Mouse (Mus musculus): ENCODE results near the gene Gm20388. TPM values are rescaled to one million over a fixed set of nuclear protein-coding genes. Genes with fewer than 3 reads are reported as not detected.

The Gm20388 gene
- total RNA-seq, 2 experiments from 2014 or later = 1.3 to 8.5 TPM

DNA sequence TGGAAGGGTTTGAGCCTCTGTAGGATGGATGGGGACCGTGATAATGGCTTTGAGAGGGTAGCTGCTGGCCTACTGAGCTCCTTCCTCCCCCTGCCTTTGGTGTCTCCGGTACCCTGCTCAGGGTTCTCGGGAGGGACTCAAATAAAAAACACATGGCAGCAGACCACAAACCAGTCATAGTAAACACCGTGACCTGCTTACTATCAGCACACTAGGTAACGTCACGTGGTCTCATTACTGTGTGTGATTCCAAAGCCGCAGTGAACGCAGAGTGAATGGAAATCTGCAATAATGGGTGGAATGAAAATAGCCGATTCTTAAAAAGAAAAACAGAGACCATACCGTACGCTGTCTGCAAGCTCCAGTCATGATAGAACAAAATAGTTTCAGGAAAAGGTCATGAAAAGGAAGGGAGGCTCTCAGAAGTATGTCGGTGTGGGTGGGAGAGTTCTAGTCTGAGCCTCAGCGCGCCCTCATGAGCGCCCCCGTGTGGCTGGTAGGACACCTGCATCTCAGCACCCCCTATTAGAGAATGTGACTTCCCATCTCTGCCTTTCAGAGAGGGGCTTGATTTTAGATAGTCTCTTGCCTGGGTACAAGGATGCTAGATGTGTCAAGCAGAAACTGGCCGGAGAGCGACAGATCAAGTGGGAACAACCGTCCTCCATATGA lies 4436.3 kb downstream of the Gm20388 start:
- peak; percentile 65 to 75 for DNase-seq (ENCODE audit: low spot score in 2 of 2)

DNA sequence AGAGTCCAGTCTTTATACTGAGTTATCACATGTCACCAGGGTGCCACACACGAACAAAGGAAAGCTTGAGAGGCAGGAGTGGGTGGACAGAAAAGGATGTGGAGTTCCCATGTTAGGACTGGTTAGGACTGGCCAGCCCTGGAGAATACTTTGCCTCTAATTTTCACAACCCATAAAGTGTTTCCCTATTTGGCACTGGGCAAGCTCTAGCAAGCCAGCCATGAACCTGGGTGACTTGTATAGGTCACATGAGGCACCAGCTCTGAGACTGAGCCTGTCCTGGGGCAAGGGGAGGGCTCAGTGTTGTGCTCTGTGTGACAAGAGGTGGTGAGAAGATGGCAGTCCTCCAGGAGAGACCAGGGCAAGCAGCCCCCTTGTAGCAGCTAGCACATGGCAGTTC lies 4437.4 kb downstream of the Gm20388 start:
- no peak for DNase-seq (ENCODE audit: low spot score in 2 of 2)

DNA sequence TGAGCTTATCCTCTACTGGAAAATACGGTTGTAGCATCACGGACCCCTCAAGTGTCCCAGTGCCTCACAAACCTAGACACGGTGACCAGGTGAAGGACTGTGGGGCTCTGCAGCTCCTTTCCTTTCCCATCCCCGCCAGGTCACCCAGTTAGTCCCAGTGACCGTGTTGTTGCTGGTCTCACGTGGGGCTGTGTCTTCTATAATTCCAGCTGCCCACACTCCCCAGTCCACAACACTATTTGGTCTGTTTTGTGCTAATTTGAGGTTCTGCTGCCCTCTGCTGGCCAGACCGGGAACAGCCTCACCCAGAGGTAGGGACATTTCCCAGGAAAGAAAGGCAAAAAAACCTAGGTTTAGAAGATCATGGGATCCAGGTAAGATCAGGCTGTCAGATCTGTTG lies 4439.0 kb downstream of the Gm20388 start:
- DNase-seq (ENCODE audit: low spot score in 2 of 2) = peak; percentile 91

DNA sequence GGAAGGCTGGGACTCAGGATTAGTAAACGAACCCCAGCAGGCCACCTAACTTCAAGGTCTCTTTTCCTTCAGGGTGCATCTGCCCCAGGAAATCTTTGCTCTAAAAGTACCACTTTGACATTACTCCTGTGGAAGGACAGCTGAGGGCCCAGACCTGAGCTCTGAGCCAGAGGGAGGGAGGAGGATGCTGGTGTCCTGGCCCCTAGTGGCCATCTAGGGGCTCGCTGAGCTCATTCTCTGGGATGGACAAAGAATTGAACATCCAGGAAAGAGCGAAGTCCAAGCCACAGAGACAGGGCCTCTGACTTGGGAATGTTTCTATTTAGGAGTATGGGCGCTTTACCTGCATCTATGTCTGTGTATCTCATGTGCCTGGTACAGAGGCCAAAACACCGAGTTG lies 4441.0 kb downstream of the Gm20388 start:
- no peak for DNase-seq (ENCODE audit: low spot score in 2 of 2)

DNA sequence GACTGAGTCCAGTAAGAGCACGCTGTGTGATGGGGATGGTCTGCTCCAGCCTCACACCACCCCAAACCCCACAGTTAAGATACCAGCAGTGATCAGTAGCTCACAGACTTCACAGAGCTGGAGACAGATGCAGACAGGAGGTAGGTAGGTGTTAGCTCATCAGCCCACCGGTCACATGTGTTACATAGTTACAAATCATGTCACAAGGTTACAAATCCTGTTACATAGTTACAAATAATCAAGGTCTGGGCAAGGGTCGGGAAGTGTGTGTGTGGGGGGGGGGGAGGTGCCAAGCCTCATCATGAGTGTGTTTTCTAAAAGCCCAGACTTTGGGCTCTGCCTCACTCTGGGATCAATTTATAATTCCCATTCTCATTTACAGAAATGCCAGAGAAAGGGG lies 4450.3 kb downstream of the Gm20388 start:
- no peak for DNase-seq (ENCODE audit: low spot score in 2 of 2)

DNA sequence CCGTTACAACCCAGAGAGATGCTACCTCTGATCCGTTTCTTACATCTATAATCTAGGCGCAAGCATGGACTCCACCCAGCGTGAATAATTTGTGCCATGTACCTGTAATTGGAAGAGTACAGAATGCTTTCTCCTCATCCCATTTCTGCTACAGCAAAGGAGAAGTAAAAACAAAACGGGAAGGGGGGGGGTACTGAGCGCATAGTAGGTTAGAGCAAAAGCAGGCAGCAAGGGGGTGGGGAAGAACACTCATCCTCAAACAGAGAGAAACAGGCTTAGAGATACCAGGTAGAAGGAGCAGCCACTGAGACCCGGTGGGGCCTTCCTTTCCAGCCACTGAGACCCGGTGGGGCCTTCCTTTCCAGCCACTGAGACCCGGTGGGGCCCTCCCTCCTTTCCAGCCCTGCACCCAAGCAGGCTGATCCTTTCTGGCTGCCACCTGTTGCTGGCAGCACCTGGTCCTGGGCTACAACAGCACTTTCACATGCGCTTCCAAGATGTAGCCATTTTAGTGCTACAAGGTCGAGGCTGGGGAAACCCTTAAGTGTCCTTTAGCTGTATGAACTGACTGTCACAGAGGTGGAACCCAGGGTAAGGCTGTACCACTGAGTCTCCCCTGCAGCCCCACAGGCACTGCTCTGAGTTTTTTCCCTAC lies 4451.3 kb downstream of the Gm20388 start:
- no peak for DNase-seq (ENCODE audit: low spot score in 2 of 2)

DNA sequence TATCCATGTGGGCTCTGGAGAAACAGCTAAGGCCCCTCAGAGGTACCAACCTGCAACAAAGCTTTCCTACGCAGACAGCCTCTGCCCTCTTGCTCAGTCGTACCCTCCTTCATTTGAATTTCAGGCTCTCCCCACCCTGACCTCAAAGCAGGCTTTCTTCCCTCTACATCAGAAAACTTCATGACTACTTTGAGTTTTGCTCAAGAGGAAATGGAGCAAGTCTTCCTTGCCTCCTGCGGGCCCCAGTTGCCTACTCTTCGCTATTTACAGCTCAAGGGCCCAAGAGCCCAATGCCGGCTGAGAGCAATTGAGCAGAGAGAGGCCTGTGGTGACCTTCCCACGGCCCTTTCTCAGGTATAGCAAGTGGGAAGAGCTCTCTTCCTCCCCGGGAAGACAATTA lies 4451.9 kb downstream of the Gm20388 start:
- DNase-seq (ENCODE audit: low spot score in 2 of 2) = no peak

DNA sequence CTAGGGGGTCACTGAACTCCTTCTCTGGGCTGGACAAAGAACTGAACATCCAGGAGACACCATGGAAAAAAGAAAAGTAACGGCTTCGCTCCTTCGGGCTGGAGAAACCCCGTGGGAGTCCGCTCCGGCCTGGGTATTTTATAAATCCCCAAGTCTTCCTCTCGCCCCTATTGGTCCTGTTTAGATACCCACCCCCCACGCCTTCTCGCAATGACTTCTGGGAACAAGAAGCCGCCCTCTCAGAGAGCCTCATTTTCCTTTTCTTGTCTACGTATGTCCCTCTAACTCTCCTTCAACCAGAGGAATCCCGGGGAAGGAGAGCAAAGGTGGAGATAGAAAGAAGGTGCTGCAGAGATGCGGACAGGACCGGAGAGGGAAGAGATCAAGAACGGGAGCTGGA lies 4452.7 kb downstream of the Gm20388 start:
- no peak for DNase-seq (ENCODE audit: low spot score in 2 of 2)

DNA sequence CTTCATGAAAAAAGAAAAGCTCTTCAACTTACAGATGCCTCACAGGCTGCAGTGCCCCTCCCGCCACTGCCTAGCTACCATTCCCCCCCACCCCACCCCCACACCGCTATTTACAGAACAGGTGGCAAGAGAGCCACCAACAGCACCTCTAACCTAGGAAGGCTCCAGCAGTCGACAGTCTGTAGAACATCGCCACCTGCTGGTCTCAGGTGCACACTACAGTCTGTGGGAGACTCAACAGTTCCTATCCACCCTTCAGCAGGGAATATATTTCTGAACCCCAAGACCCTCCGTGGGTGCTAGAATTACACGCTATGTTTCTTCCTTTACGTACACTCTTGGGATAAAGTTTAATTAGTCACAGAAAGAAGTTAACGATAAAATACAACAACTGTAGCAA lies 4457.6 kb downstream of the Gm20388 start:
- peak; percentile 62 to 67 for DNase-seq (ENCODE audit: low spot score in 2 of 2)

DNA sequence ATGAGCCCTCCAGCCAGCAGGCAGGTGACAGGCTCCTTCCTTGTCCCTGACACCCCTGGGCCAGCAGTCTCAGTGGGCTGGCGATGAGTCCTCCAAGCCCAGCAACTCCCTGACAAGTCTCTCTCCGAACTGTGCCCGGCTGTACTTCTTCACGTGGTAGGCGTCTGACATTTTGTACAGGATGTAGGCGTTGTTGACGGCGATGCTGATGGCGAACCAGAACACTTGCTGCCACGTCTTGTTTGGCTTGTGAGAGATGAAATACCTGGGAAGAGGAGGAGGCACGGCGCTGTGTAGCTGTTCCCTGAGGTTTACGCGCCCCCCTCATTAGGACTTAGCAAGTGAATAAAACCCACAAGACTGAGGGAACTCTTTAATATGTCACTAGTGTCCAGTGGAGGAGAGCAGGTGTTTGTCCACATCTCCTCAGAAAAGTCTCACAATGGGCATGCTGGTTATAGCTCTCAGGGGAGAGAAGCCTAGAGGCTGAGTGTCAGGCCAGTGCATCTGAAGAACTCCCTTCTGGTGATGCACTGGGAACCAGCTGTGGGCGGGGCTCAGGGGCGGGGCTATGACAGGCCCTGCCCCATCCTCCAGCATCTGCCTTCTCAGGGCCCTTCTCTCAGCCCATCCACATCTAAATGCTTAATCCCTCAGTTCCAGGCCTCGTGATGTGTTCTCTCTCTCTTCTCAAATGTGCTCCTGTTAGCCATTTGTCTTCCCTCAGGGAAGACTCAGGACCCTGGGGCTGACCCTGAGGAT lies 4460.0 kb downstream of the Gm20388 start:
- DNase-seq (ENCODE audit: low spot score in 2 of 2) = no peak

DNA sequence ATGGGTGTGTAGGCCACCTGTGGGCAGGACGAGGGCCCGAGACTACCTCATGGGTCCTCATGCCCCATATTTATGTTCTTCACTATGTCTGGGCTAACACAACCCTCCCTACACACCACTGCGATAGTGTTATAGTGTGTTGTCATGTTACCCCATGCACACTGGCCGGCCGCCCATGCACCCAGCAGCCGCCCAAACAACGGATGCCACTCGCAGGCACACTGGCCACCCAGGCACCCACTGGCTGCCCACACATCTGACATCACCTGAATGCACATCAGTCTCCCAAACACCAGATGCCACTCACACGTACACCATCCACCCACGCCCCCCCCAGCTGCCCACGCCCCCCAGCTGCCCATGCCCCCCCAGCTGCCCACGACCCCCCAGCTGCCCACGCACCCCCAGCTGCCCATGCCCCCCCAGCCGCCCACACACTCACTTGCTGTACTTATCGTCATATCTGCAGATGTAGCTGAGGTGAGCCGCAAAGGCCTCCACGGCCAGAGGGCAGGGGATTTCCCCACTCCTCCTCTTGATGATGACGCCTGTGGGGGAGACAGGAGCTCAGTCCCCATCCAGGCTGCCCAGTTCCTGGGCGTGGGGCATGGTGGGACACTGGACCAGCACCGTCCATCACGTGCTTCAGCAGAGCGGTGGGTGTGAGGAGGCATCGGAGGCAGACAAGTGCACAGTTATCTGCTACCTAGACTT lies 4460.9 kb downstream of the Gm20388 start:
- DNase-seq (ENCODE audit: low spot score in 2 of 2) = no peak

DNA sequence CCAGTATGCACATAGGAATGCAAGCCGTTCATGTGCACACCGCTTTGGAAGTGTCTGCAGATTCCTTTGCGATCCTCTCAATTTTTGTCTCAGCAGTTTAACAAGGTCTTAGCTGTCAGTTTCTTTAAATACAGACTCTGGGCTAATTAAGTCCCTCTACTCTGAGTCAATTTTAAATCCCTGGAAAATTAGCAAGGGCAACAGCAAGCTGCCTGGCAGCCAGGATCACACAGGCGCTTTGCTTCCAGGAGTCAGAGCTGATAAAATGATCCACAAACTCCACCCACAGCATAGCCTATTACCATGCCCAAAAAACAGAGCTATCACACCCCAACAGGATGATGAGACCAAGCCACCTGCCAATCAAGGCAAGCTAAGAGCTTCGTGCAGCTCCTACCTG lies 4463.1 kb downstream of the Gm20388 start:
- no peak for DNase-seq (ENCODE audit: low spot score in 2 of 2)

DNA sequence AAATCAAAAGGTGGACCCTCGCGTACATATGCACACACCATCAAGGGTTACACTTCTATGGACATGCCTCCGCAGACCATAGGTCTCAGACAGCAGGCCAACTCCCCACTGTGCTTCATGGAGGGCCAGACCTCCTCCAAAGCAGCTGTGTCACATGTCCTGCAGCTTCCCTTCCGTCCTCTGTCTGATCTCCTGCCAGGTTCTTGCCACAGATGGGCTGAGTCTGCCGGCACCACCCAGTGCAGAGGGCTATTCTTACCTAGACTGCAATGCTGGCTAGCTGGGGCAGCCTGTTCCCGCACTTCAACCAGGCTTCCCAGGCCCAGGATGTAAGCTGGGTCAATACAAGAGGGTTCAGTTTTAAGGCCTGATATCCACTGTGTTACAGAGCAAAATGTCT lies 4464.5 kb downstream of the Gm20388 start:
- DNase-seq (ENCODE audit: low spot score in 2 of 2) = no peak

DNA sequence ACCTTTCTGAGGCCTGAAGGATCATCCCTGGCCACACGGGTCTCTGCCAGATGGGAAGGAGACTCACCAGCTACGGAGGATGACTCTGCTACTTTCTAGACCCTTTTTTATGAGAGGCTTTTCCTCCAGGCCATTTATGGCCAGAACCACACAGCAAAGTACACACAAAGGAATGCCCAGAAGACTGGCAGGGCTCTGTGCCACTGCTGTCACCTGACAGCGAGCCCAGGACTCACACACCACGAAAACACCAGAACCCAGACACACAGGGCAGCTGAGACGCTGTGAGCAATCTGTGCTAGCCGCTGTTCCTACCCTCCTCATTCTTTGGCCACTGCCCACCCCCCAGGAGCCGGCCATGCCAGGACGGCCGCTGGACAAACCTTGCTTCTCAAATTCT lies 4465.1 kb downstream of the Gm20388 start:
- DNase-seq (ENCODE audit: low spot score in 2 of 2) = no peak

DNA sequence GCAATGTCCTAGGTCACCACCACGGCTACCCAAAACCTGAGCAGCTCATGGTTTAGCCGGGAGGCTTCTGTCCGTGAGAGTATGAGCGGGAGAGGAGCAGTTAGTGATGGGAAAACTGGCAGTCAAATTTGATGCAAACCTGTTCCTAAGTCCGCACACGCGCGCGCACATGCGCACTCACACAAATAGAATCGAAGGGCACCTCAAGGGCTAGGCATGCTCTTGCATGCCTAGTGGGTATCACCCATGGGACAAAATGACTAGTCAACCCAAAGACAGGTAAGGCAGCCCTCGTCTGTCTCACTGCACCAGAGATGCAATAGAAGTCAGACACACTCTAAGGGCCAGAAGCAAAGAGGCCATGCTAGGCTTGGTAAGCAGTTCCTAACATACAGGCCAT lies 4465.8 kb downstream of the Gm20388 start:
- no peak for DNase-seq (ENCODE audit: low spot score in 2 of 2)

DNA sequence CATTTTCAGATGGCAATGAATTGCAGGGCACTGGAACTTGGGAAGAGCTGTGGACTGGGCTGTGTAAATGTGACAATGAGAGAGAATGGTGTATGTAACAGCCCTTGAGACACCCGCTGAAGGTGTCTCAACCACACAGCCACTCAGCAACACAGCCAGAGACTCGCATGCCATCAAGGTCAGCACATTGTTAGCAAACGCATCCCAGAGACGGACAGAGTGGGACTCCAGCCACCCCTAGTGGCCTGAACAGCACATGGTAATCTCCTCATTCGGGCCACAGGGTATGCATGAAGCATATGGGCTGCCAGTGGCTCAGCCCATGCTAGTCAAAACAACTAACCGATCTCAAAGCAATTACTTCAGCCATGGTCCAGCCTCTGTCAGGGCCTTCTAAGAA lies 4468.6 kb downstream of the Gm20388 start:
- no peak for DNase-seq (ENCODE audit: low spot score in 2 of 2)

DNA sequence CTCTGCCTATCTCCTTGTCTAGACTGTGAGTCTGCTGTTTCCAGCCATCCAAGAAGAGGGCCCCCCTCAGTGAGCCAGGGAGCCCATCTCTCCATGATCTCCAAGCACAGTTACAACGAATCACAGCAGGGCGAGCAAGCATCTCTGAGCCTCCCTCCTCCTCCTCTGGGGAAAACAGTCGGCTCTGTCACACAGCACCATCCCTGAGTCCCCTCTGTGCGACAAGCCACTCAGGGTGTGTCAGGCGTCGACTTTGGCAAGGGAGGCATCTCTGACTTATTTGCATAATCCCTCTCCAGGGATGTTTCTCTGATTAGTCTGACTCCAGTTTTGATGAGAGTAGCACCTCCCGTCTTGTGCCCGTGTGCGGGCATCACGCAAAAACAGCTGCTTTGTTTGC lies 4471.6 kb downstream of the Gm20388 start:
- no peak for DNase-seq (ENCODE audit: low spot score in 2 of 2)

DNA sequence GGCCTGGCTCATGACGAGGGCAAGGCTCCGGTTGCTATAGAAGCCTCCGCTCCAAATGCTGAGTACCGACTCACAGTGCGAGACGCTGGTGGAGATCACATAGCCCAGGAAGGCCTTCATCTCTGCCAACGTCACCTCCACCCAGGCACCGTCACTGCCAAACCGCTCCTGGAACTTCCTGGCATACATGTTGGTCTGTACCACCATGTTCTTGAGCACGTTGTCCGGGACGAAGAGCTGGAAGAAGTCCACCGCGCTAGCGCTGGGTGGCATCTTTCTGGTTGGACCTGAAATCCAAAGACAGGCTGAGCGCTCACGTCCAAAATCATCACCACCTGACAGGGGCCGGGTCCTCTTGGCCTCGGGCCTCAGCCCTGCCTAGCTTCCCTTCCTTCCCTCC lies 4473.7 kb downstream of the Gm20388 start:
- no peak for DNase-seq (ENCODE audit: low spot score in 2 of 2)

DNA sequence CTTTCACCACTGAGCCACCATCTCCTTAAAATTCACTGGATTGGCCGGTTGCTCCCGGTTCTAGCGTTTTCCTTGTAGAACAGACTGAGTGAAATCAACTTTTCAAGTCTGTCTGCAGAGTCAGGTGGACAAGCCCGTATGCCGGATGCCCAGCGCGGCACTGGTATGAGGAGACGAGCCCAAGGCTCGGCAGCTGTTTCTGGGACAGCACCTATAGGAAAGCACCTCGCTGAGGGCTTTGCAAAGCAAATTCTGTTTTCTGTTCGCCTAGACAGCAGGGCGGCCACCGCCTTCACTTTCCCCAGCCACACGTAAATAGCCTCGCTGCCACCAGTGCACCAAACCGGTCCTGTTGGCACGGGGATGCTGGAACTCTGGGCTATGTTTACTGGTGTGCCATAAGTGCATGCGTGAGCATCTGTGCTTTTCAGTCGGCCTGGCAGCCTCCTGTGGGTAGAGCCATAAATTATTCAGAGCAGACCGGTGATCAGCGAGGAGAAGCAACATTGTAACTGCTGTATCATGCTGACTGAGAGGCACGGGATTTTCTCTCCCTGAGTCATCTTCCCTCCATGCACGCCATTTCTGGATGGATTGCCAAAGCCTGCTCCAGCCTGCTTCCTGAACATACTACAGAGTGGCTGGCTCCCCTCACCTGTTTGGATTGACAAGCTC lies 4475.7 kb downstream of the Gm20388 start:
- DNase-seq (ENCODE audit: low spot score in 2 of 2) = peak in 1 of 2 experiments; percentile 33

DNA sequence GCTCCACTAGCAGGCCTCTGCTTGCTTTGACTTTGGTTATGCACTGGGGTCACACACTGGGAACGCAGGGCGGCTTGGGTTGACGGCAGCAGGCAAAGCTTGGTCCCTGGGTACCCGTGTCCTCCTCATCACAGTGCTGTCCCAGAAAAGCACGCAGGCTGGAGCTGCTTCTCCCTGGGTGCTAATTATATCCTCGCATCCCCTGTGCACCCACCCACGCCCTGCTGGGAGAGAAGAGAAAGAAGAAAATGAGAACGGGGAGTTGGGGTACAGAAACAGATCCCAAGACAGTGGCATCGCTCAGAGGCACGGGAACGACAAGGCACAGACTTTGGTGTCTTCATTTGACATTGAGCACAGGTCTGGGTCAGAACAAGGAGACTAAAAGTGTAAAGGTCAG lies 4478.9 kb downstream of the Gm20388 start:
- DNase-seq (ENCODE audit: low spot score in 2 of 2) = no peak

DNA sequence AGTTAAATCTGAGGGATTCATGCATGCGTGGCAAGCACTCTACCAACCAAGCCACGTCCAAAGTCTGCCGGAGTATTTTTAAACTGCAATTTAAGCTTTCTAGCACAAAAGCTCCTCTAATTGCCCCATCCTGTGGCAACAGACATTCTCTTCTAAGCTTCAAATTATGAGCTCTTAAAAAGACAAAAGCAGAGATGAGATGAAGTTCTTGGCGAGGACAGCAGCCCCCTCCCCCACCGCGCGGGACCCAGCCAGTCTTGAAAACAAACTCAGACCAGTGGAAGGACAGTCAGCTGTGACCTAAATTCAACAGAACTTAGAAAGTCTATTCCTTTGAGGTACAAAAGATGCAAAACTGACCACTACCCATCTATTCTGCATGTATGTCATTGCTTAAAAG lies 4480.6 kb downstream of the Gm20388 start:
- no peak for DNase-seq (ENCODE audit: low spot score in 2 of 2)

All from adrenal gland, adult 18-20 months (tissue).